Mouse (Mus musculus): ENCODE results near the gene Tmc8. TPM values are rescaled to one million over a fixed set of nuclear protein-coding genes. Genes with fewer than 3 reads are reported as not detected.
A peak's percentile ranks its signal among the peaks of the same experiment; 100 is the strongest.

The Tmc8 gene
- polyA plus RNA-seq, 1 experiment from 2014 or later: 18.8 TPM

DNA sequence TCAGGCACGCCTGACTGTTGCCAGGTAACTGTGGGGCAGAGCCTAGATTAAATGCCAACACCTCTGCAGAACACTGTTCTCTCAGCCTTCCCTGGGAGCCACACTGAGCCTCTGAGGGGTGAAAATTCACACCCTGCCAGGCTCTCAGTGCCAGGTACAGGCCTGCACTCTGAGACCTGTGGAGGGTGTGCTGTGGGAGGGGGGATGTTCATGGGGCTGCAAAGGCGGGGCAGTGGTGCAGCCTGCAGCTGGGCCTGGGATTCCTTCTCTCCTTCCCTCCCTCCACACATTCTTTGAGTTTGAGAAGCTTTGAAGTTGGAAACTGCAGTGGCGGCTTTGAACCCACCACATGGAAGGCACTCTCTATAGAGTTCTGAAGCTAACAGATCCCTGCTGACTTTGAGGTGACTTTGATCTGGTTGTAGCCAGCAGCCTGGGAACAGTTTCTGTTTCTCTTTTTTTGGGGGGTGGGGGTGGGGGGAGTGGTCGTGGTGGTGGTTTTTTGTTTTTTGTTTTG, 12.2 kb downstream of the Tmc8 start:
- 68% methylated on average over 4 of the region's 4 CpGs for WGBS
- ATAC-seq (replicated peaks; ENCODE audit: low FRiP score) (no peak), DNase-seq (ENCODE audit: low spot score) (no peak)
- peaks cover 57% of the 10 kb centered on the region for H3K4me1 ChIP-seq (replicated peaks; ENCODE audit: control insufficient read depth, insufficient read depth, low read length)
- H3K36me3 ChIP-seq (ENCODE audit: control insufficient read depth, insufficient read depth, low read length): no peaks in the 10 kb centered on the region
- H3K4me3 ChIP-seq (ENCODE audit: low read depth, low read length): no peak overlapping the region
- no peak overlapping the region for H3K27ac ChIP-seq (ENCODE audit: low read depth, low read length)
- no peak overlapping the region for H3K4me2 ChIP-seq
- no peaks in the 10 kb centered on the region for H3K9me3 ChIP-seq (ENCODE audit: control insufficient read depth, low read length)
- 0 out of 2 replicates have a peak overlapping the region, but pooled peaks have one; percentile 12 for H3K9ac ChIP-seq (ENCODE audit: low read depth, low read length)
- H3K27me3 ChIP-seq (replicated peaks; ENCODE audit: control insufficient read depth, insufficient read depth, low read length): no peaks in the 10 kb centered on the region

DNA sequence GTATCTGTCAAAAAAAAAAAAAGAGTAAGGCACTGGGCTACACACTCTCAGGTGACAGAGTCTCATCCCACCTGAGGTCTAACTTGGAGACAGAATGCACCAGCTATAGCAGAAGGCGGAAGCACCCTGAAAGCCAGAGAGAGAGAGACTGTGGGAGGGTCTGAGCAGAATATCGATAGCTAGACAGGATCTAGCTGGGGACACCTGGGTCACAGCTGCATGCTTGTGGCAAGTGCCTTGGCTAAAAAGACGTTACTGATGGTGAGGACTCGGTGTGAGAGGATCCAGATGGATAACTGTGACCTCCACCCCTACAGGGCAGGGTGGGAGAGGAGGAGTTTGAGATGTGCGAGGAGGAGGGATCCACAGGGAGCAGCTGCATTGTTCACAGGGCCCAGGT, 15.1 kb downstream of the Tmc8 start:
- DNase-seq (ENCODE audit: low spot score) (no peak), ATAC-seq (replicated peaks; ENCODE audit: low FRiP score) (peak; percentile 24)
- H3K4me1 ChIP-seq (replicated peaks; ENCODE audit: control insufficient read depth, insufficient read depth, low read length): peaks cover 54% of the 10 kb centered on the region
- H3K9ac ChIP-seq (ENCODE audit: low read depth, low read length): peak overlapping the region; percentile 25
- H3K9me3 ChIP-seq (ENCODE audit: control insufficient read depth, low read length): no peaks in the 10 kb centered on the region
- peak overlapping the region; percentile 87 for H3K27ac ChIP-seq (ENCODE audit: low read depth, low read length)
- 29% methylated on average over 5 of the region's 5 CpGs for WGBS
- H3K27me3 ChIP-seq (replicated peaks; ENCODE audit: control insufficient read depth, insufficient read depth, low read length): no peaks in the 10 kb centered on the region
- 0 out of 2 replicates have a peak overlapping the region, but pooled peaks have one; percentile 52 for H3K4me3 ChIP-seq (ENCODE audit: low read depth, low read length)
- peak overlapping the region; percentile 82 for H3K4me2 ChIP-seq
- no peaks in the 10 kb centered on the region for H3K36me3 ChIP-seq (ENCODE audit: control insufficient read depth, insufficient read depth, low read length)

DNA sequence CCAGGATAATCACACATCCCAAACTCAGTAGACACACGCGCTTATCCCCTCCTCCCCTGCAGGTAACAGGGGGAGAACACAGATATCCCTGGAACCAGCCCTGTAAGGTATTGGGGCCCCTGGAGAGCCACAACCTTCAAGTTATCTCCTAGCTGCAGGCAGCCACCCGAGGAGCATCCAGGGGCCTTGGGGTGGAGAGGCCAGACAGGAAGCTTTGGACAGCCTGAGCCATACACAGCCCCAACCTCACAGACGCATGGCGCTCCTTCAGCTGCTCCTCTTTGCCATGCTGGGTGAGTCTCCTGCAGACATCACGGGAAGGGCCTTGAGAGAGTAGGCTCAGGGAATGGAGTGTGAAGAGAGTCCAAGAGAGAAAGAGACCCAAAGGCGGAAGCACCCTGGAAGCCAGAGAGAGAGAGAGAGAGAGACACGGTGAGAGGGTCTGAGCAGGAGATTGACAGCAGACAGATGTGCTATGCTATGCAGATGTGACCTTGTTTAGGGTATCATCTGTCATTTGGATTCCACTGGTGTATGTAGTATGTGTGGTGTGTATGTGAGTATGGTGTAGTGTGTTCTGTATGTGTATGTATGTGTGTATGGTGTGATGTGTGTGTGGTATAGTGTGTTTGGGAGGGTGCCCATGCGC, 15.8 kb downstream of the Tmc8 start, which contains the start of gene 6030468B19Rik:
Gene 6030468B19Rik, plus strand, starts transcription at position 150 of the 649 bp plus-strand sequence.
- H3K9ac ChIP-seq (ENCODE audit: low read depth, low read length): peak within 1 kb of the TSS; percentile 66
- no peaks in the 10 kb centered on the region for H3K36me3 ChIP-seq (ENCODE audit: control insufficient read depth, insufficient read depth, low read length)
- peaks cover 47% of the 10 kb centered on the region for H3K4me1 ChIP-seq (replicated peaks; ENCODE audit: control insufficient read depth, insufficient read depth, low read length)
- no peaks in the 10 kb centered on the region for H3K27me3 ChIP-seq (replicated peaks; ENCODE audit: control insufficient read depth, insufficient read depth, low read length)
- peak; percentile 74 for DNase-seq (ENCODE audit: low spot score)
- peak within 1 kb of the TSS; percentile 82 for H3K4me2 ChIP-seq
- peak within 1 kb of the TSS; percentile 87 for H3K27ac ChIP-seq (ENCODE audit: low read depth, low read length)
- no peaks in the 10 kb centered on the region for H3K9me3 ChIP-seq (ENCODE audit: control insufficient read depth, low read length)
- 24% methylated on average over 9 of the region's 9 CpGs for WGBS
- peak within 1 kb of the TSS; percentile 52 for H3K4me3 ChIP-seq (ENCODE audit: low read depth, low read length)
- peak; percentile 94 for ATAC-seq (replicated peaks; ENCODE audit: low FRiP score)

DNA sequence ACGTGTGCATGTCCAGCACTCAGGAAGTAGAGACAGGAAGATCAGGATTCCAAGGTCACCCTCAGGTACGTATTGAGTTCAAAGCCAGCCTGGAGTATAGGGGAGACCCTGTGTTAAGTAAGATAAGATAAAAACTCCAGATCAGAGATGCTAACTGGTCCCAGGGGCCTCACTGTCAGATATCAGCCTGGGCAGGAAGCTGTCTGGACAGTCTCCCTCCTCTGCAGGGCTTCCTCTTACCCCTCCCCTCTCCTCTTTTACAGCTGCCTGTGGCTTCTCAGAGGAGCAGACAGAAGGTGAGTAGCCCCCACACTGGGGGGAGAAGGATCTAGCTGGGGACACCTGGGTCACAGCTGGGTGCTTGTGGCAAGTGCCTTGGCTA, 16.3 kb downstream of the Tmc8 start:
- Histone ChIP-seq H3K36me3 (ENCODE audit: control insufficient read depth, insufficient read depth, low read length) (0 out of 2 replicates have a peak, but pooled peaks cover under 1% of the 10 kb centered on the region), H3K4me3 (ENCODE audit: low read depth, low read length) (peak overlapping the region; percentile 52), H3K27ac (ENCODE audit: low read depth, low read length) (peak overlapping the region; percentile 87), H3K9me3 (ENCODE audit: control insufficient read depth, low read length) (no peaks in the 10 kb centered on the region), H3K9ac (ENCODE audit: low read depth, low read length) (peak overlapping the region; percentile 66), H3K4me1 (replicated peaks; ENCODE audit: control insufficient read depth, insufficient read depth, low read length) (peaks cover 49% of the 10 kb centered on the region), H3K4me2 (peak overlapping the region; percentile 82), H3K27me3 (replicated peaks; ENCODE audit: control insufficient read depth, insufficient read depth, low read length) (no peaks in the 10 kb centered on the region)
- no peak for DNase-seq (ENCODE audit: low spot score)
- WGBS: 5% methylated on average over 2 of the region's 2 CpGs
- ATAC-seq (replicated peaks; ENCODE audit: low FRiP score): peak; percentile 65

DNA sequence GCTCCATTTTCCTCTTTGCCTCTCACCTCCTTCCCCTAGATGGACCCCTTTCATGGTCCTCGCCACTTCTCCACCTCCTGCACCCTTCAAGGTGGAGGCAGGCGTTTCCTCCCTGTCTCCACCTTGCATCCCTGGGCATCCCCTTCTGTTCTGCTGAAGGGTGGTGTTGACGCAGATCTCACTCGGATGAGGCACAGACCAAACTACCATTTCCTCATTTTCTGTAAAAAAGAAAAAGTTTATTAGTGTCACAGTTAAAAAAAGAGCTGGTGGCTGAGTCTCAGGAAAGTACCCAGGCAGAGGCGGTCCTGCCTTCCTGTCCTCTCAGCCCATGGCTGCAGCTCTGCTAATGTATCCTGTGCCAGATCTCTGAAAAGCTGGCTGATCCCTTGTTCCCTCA, 17.3 kb downstream of the Tmc8 start:
- Histone ChIP-seq H3K36me3 (ENCODE audit: control insufficient read depth, insufficient read depth, low read length) (peaks cover 3% of the 10 kb centered on the region; the same call in 1 of the 2 replicates), H3K27ac (ENCODE audit: low read depth, low read length) (peak overlapping the region; percentile 87), H3K27me3 (replicated peaks; ENCODE audit: control insufficient read depth, insufficient read depth, low read length) (no peaks in the 10 kb centered on the region), H3K9ac (ENCODE audit: low read depth, low read length) (peak overlapping the region; percentile 66), H3K4me3 (ENCODE audit: low read depth, low read length) (peak overlapping the region; percentile 52), H3K4me1 (replicated peaks; ENCODE audit: control insufficient read depth, insufficient read depth, low read length) (peaks cover 50% of the 10 kb centered on the region), H3K4me2 (peak overlapping the region; percentile 82), H3K9me3 (ENCODE audit: control insufficient read depth, low read length) (no peaks in the 10 kb centered on the region)
- ATAC-seq (replicated peaks; ENCODE audit: low FRiP score) (no peak), DNase-seq (ENCODE audit: low spot score) (no peak)
- WGBS: 56% methylated on average over 5 of the region's 5 CpGs

DNA sequence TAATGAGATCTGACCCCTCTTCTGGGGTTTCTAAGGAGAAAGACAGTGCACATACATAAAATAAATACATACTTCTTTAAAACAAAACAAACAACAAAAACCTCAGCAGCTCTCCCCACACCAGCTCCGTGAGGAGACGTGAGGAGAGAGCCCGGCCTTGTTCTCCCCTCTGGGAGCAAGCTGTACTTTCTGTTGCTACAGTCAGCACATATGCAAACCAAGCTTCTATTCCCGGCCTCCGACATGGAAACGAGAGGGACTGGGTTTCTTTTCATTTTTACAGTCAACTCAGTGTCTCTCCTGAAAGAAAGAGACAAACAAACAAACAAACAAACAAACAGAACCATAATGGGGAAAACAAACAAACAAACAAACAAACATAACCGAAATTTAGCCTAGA, 18.2 kb downstream of the Tmc8 start:
- H3K36me3 ChIP-seq (ENCODE audit: control insufficient read depth, insufficient read depth, low read length): peaks cover 3% of the 10 kb centered on the region; the same call in 1 of the 2 replicates
- 88% methylated on average over 7 of the region's 7 CpGs for WGBS
- no peaks in the 10 kb centered on the region for H3K9me3 ChIP-seq (ENCODE audit: control insufficient read depth, low read length)
- no peak for ATAC-seq (replicated peaks; ENCODE audit: low FRiP score)
- H3K4me1 ChIP-seq (replicated peaks; ENCODE audit: control insufficient read depth, insufficient read depth, low read length): peaks cover 50% of the 10 kb centered on the region
- no peak for DNase-seq (ENCODE audit: low spot score)
- H3K27me3 ChIP-seq (replicated peaks; ENCODE audit: control insufficient read depth, insufficient read depth, low read length): no peaks in the 10 kb centered on the region
- H3K4me2 ChIP-seq: peak overlapping the region; percentile 82
- H3K27ac ChIP-seq (ENCODE audit: low read depth, low read length): 0 out of 2 replicates have a peak overlapping the region, but pooled peaks have one; percentile 87
- peak overlapping the region; percentile 66; the same call in 1 of the 2 replicates for H3K9ac ChIP-seq (ENCODE audit: low read depth, low read length)
- H3K4me3 ChIP-seq (ENCODE audit: low read depth, low read length): no peak overlapping the region; the same call in 1 of the 2 replicates

DNA sequence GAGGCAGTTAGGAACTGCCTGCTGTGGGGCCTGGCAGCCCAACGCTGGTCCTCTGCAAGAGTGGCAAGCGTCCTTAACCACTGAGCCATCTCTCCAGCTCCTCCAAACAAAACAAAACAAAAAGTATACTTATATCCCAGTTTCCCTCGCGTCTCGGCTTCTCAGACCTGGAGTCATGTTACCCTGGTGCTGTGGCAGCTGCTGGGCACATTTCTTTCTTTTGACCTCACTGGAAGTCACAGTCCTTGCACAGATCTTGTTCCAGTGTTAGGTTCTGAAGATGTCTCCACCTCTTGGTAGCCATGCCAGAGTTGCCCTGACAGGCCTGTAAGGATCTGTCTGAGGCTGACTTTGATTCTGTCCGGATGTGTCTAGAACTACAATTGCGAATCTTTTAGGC, 19.8 kb downstream of the Tmc8 start:
- peak overlapping the region; percentile 82 for H3K4me2 ChIP-seq
- DNase-seq (ENCODE audit: low spot score): no peak
- no peaks in the 10 kb centered on the region for H3K27me3 ChIP-seq (replicated peaks; ENCODE audit: control insufficient read depth, insufficient read depth, low read length)
- H3K9ac ChIP-seq (ENCODE audit: low read depth, low read length): no peak overlapping the region
- no peak for ATAC-seq (replicated peaks; ENCODE audit: low FRiP score)
- peak overlapping the region; percentile 24; the same call in 1 of the 2 replicates for H3K4me3 ChIP-seq (ENCODE audit: low read depth, low read length)
- H3K9me3 ChIP-seq (ENCODE audit: control insufficient read depth, low read length): no peaks in the 10 kb centered on the region
- H3K36me3 ChIP-seq (ENCODE audit: control insufficient read depth, insufficient read depth, low read length): peaks cover 5% of the 10 kb centered on the region; the same call in 1 of the 2 replicates
- WGBS: 84% methylated on average over 7 of the region's 7 CpGs
- H3K27ac ChIP-seq (ENCODE audit: low read depth, low read length): no peak overlapping the region
- peaks cover 40% of the 10 kb centered on the region for H3K4me1 ChIP-seq (replicated peaks; ENCODE audit: control insufficient read depth, insufficient read depth, low read length)

DNA sequence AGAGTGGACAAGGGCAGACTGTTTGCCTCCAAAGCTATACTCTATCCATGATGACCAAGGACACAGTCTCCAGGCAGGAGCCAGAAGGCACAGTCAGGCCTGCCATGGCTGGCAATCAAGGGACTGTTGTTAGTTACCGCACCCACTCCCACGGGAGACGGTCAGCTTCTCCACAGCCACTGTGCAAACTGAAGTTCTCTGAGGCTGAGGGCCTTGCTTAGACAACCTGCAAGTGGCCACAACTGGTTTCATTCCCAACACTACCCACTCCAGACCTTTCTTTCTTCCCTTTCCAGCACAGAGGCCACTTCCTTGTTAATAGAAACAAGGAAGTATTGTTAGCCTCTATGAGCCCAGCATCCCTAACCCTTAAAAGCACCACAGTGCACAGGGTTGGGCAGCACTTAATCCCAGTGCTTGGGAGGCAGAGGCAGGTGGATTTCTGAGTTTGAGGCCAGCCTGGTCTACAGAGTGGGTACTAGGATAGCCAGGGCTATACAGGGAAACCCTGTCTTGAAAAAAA, 21.4 kb downstream of the Tmc8 start:
- peaks cover 5% of the 10 kb centered on the region; the same call in 1 of the 2 replicates for H3K36me3 ChIP-seq (ENCODE audit: control insufficient read depth, insufficient read depth, low read length)
- peak overlapping the region; percentile 2 for H3K4me2 ChIP-seq
- WGBS: 84% methylated on average over 3 of the region's 3 CpGs
- peaks cover 26% of the 10 kb centered on the region for H3K4me1 ChIP-seq (replicated peaks; ENCODE audit: control insufficient read depth, insufficient read depth, low read length)
- peak overlapping the region; percentile 1; the same call in 1 of the 2 replicates for H3K27ac ChIP-seq (ENCODE audit: low read depth, low read length)
- ATAC-seq (replicated peaks; ENCODE audit: low FRiP score) (no peak), DNase-seq (ENCODE audit: low spot score) (no peak)
- H3K4me3 ChIP-seq (ENCODE audit: low read depth, low read length): no peak overlapping the region
- no peaks in the 10 kb centered on the region for H3K9me3 ChIP-seq (ENCODE audit: control insufficient read depth, low read length)
- no peaks in the 10 kb centered on the region for H3K27me3 ChIP-seq (replicated peaks; ENCODE audit: control insufficient read depth, insufficient read depth, low read length)
- H3K9ac ChIP-seq (ENCODE audit: low read depth, low read length): no peak overlapping the region
